Mouse (Mus musculus): ENCODE results near the gene H3f3a.

GRCm38 (mm10) chr1:180800022-180800421, 13.7 kb downstream of the H3f3a start:
- TF ChIP-seq GATA1 (IDR thresholded peaks at IDR 0.05; ENCODE audit: borderline replicate concordance, low read length) (no peak), FLI1 (IDR thresholded peaks at IDR 0.05; ENCODE audit: low read length) (no peak)

Measured in megakaryocyte, embryonic 14.5 days (primary cell).